Mouse (Mus musculus): ENCODE data around the gene Xirp1. TPM values are rescaled to one million over a fixed set of nuclear protein-coding genes. Genes with fewer than 3 reads are reported as not detected.

Gene Xirp1
- polyA plus RNA-seq, 1 experiment from 2014 or later: 0.03 TPM

DNA sequence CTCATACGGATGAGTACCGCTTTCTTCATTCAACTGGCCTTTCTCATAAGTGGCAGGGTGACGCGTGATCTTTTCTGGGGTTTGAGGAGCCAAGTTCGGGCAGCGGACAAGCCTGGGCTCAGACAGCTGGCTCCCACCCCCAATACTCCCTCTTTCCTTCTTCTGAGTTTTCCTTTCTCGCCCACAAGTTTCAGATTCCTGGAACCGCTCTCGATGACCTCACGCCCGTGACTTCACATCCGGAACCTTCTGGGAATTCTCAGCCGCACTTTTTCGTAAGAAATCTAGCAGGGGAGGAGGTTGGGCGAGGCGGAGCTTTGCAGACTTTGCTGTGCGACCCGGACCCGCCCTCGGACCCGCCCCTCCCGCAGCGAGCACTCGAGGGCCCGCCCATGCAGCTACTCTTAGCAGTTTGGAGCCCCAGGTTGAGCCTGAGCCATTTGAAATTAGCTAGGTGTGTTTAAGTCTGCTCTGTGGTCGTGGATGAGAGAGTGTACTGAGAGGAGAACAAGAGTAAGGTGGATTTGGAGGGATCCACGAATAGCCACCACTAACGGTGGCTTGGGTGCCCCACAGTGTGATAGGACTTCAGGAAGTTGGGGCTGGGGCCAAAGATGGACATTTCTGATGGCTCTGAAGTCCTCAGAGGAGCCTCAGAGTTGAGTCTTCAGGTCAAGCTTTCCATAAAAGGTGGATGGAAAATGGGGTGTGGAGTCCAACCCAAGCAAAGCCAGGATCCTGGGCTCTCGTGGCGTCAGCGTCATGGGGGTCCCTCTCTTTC lies 21.3 kb downstream of the Xirp1 start:
- H3K4me2 ChIP-seq (replicated peaks): peak overlapping the region; percentile 53
- H3K9ac ChIP-seq (replicated peaks): peak overlapping the region; percentile 28; the same call in 1 of the 2 replicates
- peaks cover 7% of the 10 kb centered on the region for H3K4me1 ChIP-seq (replicated peaks)
- ATAC-seq: peak; percentile 65
- no peak overlapping the region for H3K27ac ChIP-seq
- WGBS: 11% methylated on average over 31 of the region's 31 CpGs
- peak overlapping the region; percentile 30 for H3K4me3 ChIP-seq (replicated peaks)
- no peaks in the 10 kb centered on the region for H3K9me3 ChIP-seq
- H3K36me3 ChIP-seq: no peaks in the 10 kb centered on the region
- H3K27me3 ChIP-seq: peaks cover 11% of the 10 kb centered on the region; the same call in 1 of the 2 replicates

DNA sequence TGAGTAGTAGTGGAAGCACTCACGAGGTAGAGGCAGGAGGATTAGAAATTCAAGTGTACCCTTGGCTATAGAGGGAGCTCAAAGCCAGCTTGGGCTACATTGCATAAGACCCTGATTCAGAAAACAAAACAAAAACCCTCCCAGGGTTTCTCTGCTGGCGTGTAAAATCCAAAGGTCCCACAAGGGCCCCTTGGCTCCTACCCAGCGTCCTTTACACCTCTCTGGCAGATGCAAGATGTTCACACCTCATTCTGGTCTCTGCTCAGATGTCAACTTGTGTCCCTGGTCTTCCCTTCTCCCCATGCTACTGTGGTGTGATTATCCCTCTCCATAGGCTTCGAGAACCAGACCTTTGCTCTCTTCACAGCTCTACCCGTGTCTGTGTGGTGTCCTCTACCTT lies 22.6 kb downstream of the Xirp1 start:
- H3K4me3 ChIP-seq (replicated peaks): no peak overlapping the region
- WGBS: 79% methylated on average over 5 of the region's 5 CpGs

DNA sequence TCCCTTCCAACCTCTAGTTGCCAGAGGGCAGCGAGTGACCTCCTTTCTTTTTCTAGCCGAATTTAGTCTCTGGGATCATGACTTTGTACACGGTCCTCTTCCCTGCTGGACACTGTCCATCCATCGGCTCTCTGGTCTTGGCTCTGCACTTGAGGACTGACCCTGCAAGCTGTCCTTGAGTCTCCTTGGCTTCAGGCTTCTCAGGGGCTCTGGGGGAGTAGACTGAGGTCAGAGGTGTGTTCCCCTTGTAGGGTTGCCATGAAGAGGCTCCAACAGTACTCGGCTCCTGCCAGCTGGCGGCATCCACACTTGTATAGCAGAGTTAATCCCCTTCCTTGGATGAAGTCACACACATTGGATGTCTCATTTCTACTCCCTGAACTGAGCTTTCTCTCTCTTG lies 23.8 kb downstream of the Xirp1 start:
- H3K27ac ChIP-seq: no peak overlapping the region
- H3K9ac ChIP-seq (replicated peaks): no peak overlapping the region
- 72% methylated on average over 6 of the region's 6 CpGs for WGBS
- H3K27me3 ChIP-seq: peaks cover 11% of the 10 kb centered on the region; the same call in 1 of the 2 replicates
- no peak for ATAC-seq
- H3K36me3 ChIP-seq: no peaks in the 10 kb centered on the region
- no peak overlapping the region for H3K4me2 ChIP-seq (replicated peaks)
- no peaks in the 10 kb centered on the region for H3K9me3 ChIP-seq
- H3K4me3 ChIP-seq (replicated peaks): no peak overlapping the region
- H3K4me1 ChIP-seq (replicated peaks): peaks cover 7% of the 10 kb centered on the region

More for the DNA sequence above, 22.6 kb downstream of the Xirp1 start:
- Histone ChIP-seq H3K9ac (replicated peaks) (no peak overlapping the region), H3K4me1 (replicated peaks) (peaks cover 7% of the 10 kb centered on the region), H3K36me3 (no peaks in the 10 kb centered on the region), H3K27me3 (peaks cover 11% of the 10 kb centered on the region; the same call in 1 of the 2 replicates), H3K4me2 (replicated peaks) (no peak overlapping the region), H3K9me3 (no peaks in the 10 kb centered on the region), H3K27ac (no peak overlapping the region)
- ATAC-seq: no peak

DNA sequence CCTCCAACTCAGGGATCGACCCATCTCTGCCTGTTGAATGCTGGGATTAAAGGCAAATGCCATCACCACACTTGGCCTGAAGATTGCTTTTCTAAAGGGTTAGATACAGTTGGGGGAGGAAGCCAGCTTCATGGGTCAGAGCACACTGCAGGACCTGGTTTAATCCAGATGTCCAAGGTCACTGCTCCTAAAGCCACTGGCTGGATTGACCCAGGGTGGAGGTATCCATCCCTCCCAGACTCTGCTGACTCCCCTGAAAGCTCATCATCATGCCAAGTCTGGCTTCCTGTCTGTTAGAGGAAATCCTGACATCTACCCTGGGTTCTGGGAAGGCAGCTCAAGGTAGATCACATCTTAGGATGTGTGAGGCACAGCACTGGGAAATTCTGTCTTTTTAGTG lies 24.6 kb downstream of the Xirp1 start:
- H3K4me1 ChIP-seq (replicated peaks): peaks cover 7% of the 10 kb centered on the region
- peaks cover 11% of the 10 kb centered on the region; the same call in 1 of the 2 replicates for H3K27me3 ChIP-seq
- no peak overlapping the region for H3K4me3 ChIP-seq (replicated peaks)
- no peak overlapping the region for H3K4me2 ChIP-seq (replicated peaks)
- H3K9me3 ChIP-seq: no peaks in the 10 kb centered on the region
- no peak overlapping the region for H3K27ac ChIP-seq
- H3K36me3 ChIP-seq: no peaks in the 10 kb centered on the region
- H3K9ac ChIP-seq (replicated peaks): no peak overlapping the region
- WGBS: 69% methylated on average over 1 of the region's 1 CpGs
- ATAC-seq: no peak

DNA sequence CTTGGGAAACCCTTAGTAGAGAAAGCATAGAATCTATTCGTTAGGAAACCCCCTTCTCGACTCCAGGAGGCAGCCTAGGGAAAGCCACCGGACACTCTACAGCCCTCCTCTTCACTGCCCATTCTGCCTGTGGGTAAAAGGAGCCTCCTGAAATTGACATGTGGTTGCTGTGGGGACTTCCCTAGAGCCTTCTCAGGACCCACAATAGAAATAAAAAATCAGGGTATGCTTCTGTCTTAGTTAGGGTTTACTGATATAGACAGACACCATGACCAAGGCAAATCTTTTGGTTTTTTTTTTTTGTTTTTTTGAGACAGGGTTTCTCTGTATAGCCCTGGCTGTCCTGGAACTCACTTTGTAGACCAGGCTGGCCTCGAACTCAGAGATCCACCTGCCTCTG lies 27.3 kb downstream of the Xirp1 start:
- Histone ChIP-seq H3K4me1 (replicated peaks) (no peaks in the 10 kb centered on the region), H3K36me3 (no peaks in the 10 kb centered on the region), H3K27ac (no peak overlapping the region), H3K4me2 (replicated peaks) (no peak overlapping the region), H3K27me3 (0 out of 2 replicates have a peak, but pooled peaks cover 9% of the 10 kb centered on the region), H3K9ac (replicated peaks) (no peak overlapping the region), H3K4me3 (replicated peaks) (no peak overlapping the region), H3K9me3 (no peaks in the 10 kb centered on the region)
- no peak for ATAC-seq
- WGBS: 82% methylated on average over 4 of the region's 4 CpGs

DNA sequence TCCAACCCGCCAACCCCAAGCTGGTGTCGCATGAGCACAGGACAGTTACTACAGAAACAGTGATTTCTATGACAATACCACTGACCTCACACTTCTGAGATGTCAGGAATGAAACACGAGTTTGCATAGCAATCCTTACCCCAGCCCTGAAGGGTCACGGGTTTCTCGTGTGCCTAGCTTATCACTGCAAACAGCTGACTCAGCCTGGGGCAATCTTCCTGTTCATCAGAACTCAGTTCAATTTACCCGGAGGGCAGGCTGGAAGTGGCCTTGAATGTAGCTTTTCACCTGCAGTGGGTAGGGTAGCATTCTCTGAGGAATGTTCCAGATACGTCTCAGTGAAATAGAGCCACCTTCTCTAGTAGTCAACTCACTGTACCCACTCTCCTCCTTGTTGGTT lies 29.2 kb downstream of the Xirp1 start:
- H3K9me3 ChIP-seq: no peaks in the 10 kb centered on the region
- WGBS: 82% methylated on average over 7 of the region's 7 CpGs
- no peaks in the 10 kb centered on the region for H3K4me1 ChIP-seq (replicated peaks)
- H3K4me2 ChIP-seq (replicated peaks): no peak overlapping the region
- H3K27me3 ChIP-seq: 0 out of 2 replicates have a peak, but pooled peaks cover 4% of the 10 kb centered on the region
- no peaks in the 10 kb centered on the region for H3K36me3 ChIP-seq
- ATAC-seq: no peak
- no peak overlapping the region for H3K4me3 ChIP-seq (replicated peaks)
- no peak overlapping the region for H3K9ac ChIP-seq (replicated peaks)
- no peak overlapping the region for H3K27ac ChIP-seq

DNA sequence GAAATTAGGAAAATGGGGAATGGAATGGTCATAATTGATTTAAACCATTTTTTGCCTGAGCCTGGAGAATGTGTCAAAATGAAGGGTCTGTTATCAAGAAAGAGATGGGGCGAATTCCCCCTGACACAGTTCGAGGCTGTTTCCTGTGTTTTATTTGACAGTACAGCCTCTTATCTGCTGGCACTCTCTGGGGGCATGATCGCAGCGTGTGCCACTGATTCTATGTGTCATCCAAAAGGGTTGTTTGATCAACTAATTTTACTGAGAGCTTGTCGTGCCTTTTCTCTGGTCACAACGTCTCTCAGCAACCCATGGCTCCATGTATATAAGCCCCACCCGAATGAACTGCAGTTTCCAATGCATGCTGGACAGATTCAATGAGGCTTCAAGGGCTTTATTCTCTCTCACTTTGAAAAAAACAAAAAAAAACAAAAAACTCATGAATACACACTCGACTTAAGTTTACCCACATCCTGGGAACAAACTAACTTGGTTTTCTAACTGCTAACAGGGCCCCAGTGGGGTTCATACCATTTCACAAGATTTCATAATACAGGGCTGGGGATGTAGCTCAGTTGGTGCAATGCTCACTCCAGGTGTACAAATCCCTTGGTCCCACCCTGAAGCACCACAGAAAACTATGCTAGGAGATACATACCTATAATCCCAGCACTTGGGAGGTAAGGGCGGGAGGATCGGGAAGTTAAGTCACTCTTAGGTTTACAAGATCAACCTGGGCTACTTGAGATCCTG lies 30.1 kb downstream of the Xirp1 start:
- H3K27me3 ChIP-seq: 0 out of 2 replicates have a peak, but pooled peaks cover 4% of the 10 kb centered on the region
- no peak for ATAC-seq
- H3K9ac ChIP-seq (replicated peaks): no peak overlapping the region
- H3K4me1 ChIP-seq (replicated peaks): no peaks in the 10 kb centered on the region
- H3K4me3 ChIP-seq (replicated peaks): no peak overlapping the region
- H3K36me3 ChIP-seq: no peaks in the 10 kb centered on the region
- H3K27ac ChIP-seq: no peak overlapping the region
- H3K9me3 ChIP-seq: no peaks in the 10 kb centered on the region
- WGBS: 79% methylated on average over 10 of the region's 10 CpGs
- H3K4me2 ChIP-seq (replicated peaks): no peak overlapping the region

DNA sequence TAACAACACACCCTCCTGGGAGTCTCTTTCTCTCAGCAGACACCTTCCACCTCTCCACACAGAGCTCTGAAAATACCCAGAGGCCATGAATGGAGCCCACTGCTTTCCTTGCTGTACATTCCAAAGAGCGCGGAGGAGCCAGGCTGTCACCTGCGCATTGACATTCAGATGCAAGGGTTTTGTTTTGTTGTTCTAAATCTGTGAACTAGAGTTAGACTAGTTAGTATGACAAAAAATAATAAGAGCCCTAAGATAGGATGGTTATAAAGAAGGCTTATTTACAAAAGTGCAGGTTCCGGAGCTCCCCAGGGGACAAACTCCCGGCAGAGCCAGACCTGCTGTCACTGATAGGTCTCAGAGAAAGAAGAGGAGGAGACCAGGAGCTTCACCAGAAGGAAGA lies 32.1 kb downstream of the Xirp1 start:
- H3K36me3 ChIP-seq: no peaks in the 10 kb centered on the region
- WGBS: 19% methylated on average over 5 of the region's 5 CpGs

DNA sequence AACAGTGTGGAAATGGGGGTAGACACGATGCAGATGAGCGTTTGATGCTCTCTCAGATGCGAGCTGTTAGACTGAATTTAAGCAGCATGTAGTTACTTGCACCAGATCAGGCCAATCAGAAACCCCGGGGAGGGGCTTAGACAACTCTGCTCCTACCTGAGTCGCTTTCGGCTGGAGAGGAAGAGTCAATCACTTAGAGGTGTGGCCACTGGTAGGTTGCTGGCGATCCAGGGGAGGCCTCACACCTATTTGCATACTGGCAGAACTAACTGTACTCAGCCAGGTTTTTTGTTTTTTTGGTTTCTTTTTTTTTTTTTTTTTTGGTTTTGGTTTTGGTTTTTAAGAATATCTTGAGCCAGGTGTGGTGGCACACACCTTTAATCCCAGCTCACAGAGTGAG lies 35.1 kb downstream of the Xirp1 start:
- Histone ChIP-seq H3K4me1 (replicated peaks) (peaks cover 11% of the 10 kb centered on the region), H3K27ac (no peak overlapping the region), H3K27me3 (peaks cover 29% of the 10 kb centered on the region), H3K9ac (replicated peaks) (no peak overlapping the region), H3K9me3 (no peaks in the 10 kb centered on the region), H3K4me3 (replicated peaks) (no peak overlapping the region), H3K36me3 (no peaks in the 10 kb centered on the region), H3K4me2 (replicated peaks) (no peak overlapping the region)
- 49% methylated on average over 7 of the region's 7 CpGs for WGBS
- no peak for ATAC-seq

More for the DNA sequence above, 32.1 kb downstream of the Xirp1 start:
- Histone ChIP-seq H3K4me2 (replicated peaks) (no peak overlapping the region), H3K27ac (no peak overlapping the region), H3K4me3 (replicated peaks) (no peak overlapping the region), H3K27me3 (0 out of 2 replicates have a peak, but pooled peaks cover 6% of the 10 kb centered on the region), H3K9ac (replicated peaks) (no peak overlapping the region), H3K4me1 (replicated peaks) (no peaks in the 10 kb centered on the region), H3K9me3 (no peaks in the 10 kb centered on the region)
- ATAC-seq: no peak

DNA sequence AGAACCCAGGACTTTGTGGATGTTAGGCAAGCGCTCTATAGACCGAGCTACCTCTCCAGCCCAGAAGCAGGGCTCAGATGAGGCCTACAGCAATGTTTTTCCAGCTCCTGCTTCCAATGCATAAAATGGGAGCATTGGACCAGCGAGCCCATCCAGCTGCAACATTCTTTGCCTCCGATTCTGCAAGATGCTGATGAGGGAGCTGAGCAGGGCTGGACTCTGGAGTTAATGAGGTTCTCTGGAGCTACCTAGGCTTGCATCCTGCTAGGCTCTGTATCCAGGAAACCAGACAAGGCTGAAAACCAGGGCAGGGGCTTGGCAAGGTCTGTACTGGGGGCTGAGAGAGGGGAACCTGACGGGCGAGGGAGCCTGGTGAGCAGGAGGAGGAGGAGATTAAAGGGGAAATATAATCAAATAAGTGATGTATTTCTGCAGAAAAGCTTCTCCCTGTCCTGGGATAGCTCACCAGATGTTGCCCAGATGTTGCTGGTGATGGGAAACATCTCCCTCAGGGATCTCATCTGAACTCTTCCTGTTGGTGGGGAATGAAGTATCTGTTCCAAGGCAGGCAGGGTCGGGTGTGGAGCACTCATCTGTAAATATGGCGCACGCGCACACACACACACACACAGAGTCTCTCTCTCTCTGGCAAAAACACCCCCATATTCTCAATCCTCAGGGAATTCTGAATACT lies 37.4 kb downstream of the Xirp1 start:
- Histone ChIP-seq H3K9me3 (no peaks in the 10 kb centered on the region), H3K27me3 (peaks cover 40% of the 10 kb centered on the region), H3K4me1 (replicated peaks) (peaks cover 34% of the 10 kb centered on the region), H3K4me2 (replicated peaks) (no peak overlapping the region), H3K36me3 (no peaks in the 10 kb centered on the region), H3K27ac (no peak overlapping the region), H3K4me3 (replicated peaks) (no peak overlapping the region), H3K9ac (replicated peaks) (no peak overlapping the region)
- no peak for ATAC-seq
- WGBS: 79% methylated on average over 10 of the region's 10 CpGs

DNA sequence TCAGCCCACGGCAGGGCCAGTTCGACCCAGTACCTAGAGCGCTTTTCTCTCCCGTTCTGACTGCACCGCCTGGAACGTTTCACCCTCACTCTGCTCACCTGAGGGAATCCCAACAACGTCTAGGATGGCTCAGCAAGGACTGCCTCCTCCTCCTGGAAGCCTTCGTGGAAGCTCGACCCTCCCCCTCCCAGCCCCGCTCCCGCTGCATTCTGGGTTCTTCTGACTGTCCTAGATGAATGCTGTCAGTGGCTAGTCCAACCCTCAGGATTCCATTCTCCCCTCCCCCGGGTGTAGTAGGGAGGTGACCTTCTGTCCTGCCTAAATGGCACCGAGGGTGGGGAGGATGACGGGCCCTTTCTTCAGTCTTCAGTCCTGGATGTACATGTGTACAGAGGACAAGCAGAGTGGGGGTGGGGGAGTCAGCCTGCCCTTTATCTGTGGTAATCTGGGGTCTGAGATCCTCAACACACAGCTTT lies 38.8 kb downstream of the Xirp1 start, which contains the start of gene Csrnp1:
TSS of gene Csrnp1 (minus strand) at position 123 of the 476 bp plus-strand sequence.
- Histone ChIP-seq H3K4me2 (replicated peaks) (peak within 1 kb of the TSS; percentile 87), H3K36me3 (no peaks in the 10 kb centered on the region), H3K9ac (replicated peaks) (peak within 1 kb of the TSS; percentile 58), H3K4me3 (replicated peaks) (peak within 1 kb of the TSS; percentile 58), H3K27me3 (peaks cover 44% of the 10 kb centered on the region), H3K4me1 (replicated peaks) (peaks cover 40% of the 10 kb centered on the region), H3K27ac (no peak within 1 kb of the TSS), H3K9me3 (no peaks in the 10 kb centered on the region)
- WGBS: 6% methylated on average over 14 of the region's 14 CpGs
- ATAC-seq: no peak
